Mouse (Mus musculus): ENCODE data around the gene Urah. TPM values are rescaled to one million over a fixed set of nuclear protein-coding genes. Genes with fewer than 3 reads are reported as not detected.

Gene Urah
- polyA plus RNA-seq, 1 experiment from 2014 or later = 3.2 TPM

DNA sequence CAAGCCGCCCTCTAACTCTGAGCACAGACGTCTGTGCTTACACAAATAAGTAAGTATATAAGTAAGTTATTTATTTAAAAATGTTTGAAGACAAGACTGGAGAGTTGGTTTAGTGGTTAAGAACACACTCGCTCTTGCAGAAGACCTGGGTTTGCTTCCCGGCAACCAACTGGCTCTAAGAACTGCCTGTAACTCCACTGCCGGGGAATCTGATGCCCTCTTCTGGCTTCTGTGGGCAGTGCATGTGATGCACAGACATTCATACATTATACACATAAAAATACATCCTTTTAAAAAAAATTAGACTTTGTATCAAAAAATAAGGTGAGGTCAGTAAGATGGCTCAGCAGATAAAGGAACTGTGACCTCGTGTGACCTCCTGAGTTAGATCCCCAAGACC, 24.3 kb upstream of the Urah start:
- Histone ChIP-seq H3K4me3 (ENCODE audit: low read depth, low read length) (no peak overlapping the region), H3K9ac (ENCODE audit: low read length) (no peak overlapping the region), H3K4me1 (replicated peaks; ENCODE audit: control insufficient read depth, insufficient read depth, low read length) (no peaks in the 10 kb centered on the region), H3K9me3 (ENCODE audit: control insufficient read depth, low read length) (no peaks in the 10 kb centered on the region), H3K27ac (ENCODE audit: low read depth) (no peak overlapping the region), H3K4me2 (ENCODE audit: low read length) (no peak overlapping the region), H3K36me3 (ENCODE audit: control insufficient read depth, insufficient read depth, low read length) (peaks cover 6% of the 10 kb centered on the region; the same call in 1 of the 2 replicates), H3K27me3 (replicated peaks; ENCODE audit: control insufficient read depth, insufficient read depth, low read length) (no peaks in the 10 kb centered on the region)
- ATAC-seq (replicated peaks; ENCODE audit: low FRiP score, low TSS enrichment, low read depth) (no peak), DNase-seq (ENCODE audit: low spot score) (peak; percentile 49)
- WGBS = 89% methylated on average over 6 of the region's 6 CpGs

DNA sequence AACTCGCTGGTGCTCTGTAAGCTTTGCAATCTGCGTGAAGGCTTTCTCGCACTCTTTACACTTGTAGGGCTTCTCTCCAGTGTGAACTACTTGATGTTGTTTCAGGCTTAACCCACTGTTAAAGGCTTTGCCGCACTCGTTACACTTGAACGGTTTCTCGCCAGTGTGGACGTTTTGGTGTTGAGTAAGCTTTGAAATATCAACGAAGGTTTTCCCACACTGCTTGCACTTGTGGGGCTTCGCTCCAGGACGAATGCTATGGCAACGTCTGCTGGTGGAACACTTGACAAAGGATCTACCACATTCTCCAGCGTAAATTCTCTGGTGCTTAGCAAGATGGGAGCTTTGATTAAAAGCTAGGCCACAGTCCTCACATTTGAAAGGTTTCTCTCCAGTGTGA, 23.1 kb upstream of the Urah start:
- no peak overlapping the region for H3K9ac ChIP-seq (ENCODE audit: low read length)
- 91% methylated on average over 13 of the region's 13 CpGs for WGBS
- DNase-seq (ENCODE audit: low spot score) = peak; percentile 42
- H3K4me1 ChIP-seq (replicated peaks; ENCODE audit: control insufficient read depth, insufficient read depth, low read length) = no peaks in the 10 kb centered on the region
- H3K27me3 ChIP-seq (replicated peaks; ENCODE audit: control insufficient read depth, insufficient read depth, low read length) = no peaks in the 10 kb centered on the region
- ATAC-seq (replicated peaks; ENCODE audit: low FRiP score, low TSS enrichment, low read depth) = no peak
- no peak overlapping the region for H3K4me2 ChIP-seq (ENCODE audit: low read length)
- H3K9me3 ChIP-seq (ENCODE audit: control insufficient read depth, low read length) = no peaks in the 10 kb centered on the region
- H3K4me3 ChIP-seq (ENCODE audit: low read depth, low read length) = no peak overlapping the region
- H3K36me3 ChIP-seq (ENCODE audit: control insufficient read depth, insufficient read depth, low read length) = peaks cover 6% of the 10 kb centered on the region; the same call in 1 of the 2 replicates
- no peak overlapping the region for H3K27ac ChIP-seq (ENCODE audit: low read depth)

DNA sequence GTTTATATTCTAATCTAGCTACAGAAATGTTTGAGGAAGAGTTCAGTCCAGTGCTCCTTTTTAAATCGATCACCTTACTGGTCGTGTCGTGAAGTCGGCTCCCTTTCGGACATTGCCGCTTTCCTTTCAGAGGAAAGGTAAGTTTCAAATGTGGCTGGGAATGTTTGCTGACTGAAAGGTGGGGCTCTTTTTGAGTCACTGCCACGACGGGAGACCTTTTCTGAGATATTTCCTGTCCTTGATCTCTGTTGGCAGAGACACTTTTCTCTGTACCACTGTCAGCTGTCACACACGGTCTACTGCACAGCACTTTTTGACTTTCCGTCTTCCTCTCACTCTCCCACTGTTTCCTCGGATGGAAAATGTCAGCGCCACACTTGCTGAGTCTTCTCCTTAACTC, 22.0 kb upstream of the Urah start:
- no peaks in the 10 kb centered on the region for H3K9me3 ChIP-seq (ENCODE audit: control insufficient read depth, low read length)
- DNase-seq (ENCODE audit: low spot score) (peak; percentile 18), ATAC-seq (replicated peaks; ENCODE audit: low FRiP score, low TSS enrichment, low read depth) (no peak)
- H3K4me3 ChIP-seq (ENCODE audit: low read depth, low read length) = no peak overlapping the region
- no peak overlapping the region for H3K4me2 ChIP-seq (ENCODE audit: low read length)
- H3K4me1 ChIP-seq (replicated peaks; ENCODE audit: control insufficient read depth, insufficient read depth, low read length) = no peaks in the 10 kb centered on the region
- peaks cover 6% of the 10 kb centered on the region; the same call in 1 of the 2 replicates for H3K36me3 ChIP-seq (ENCODE audit: control insufficient read depth, insufficient read depth, low read length)
- no peak overlapping the region for H3K9ac ChIP-seq (ENCODE audit: low read length)
- H3K27ac ChIP-seq (ENCODE audit: low read depth) = no peak overlapping the region
- 86% methylated on average over 12 of the region's 12 CpGs for WGBS
- no peaks in the 10 kb centered on the region for H3K27me3 ChIP-seq (replicated peaks; ENCODE audit: control insufficient read depth, insufficient read depth, low read length)

GRCm38 (mm10) chr7:140820173-140820572, 14.6 kb upstream of the Urah start:
- Histone ChIP-seq H3K9me3 (ENCODE audit: control insufficient read depth, low read length) (no peaks in the 10 kb centered on the region), H3K4me1 (replicated peaks; ENCODE audit: control insufficient read depth, insufficient read depth, low read length) (0 out of 2 replicates have a peak, but pooled peaks cover 3% of the 10 kb centered on the region), H3K9ac (ENCODE audit: low read length) (no peak overlapping the region), H3K4me2 (ENCODE audit: low read length) (no peak overlapping the region), H3K4me3 (ENCODE audit: low read depth, low read length) (no peak overlapping the region), H3K36me3 (ENCODE audit: control insufficient read depth, insufficient read depth, low read length) (no peaks in the 10 kb centered on the region), H3K27me3 (replicated peaks; ENCODE audit: control insufficient read depth, insufficient read depth, low read length) (no peaks in the 10 kb centered on the region), H3K27ac (ENCODE audit: low read depth) (no peak overlapping the region)
- ATAC-seq (replicated peaks; ENCODE audit: low FRiP score, low TSS enrichment, low read depth) (no peak), DNase-seq (ENCODE audit: low spot score) (peak; percentile 39)
- 68% methylated on average over 4 of the region's 4 CpGs for WGBS

- Histone ChIP-seq H3K9me3 (ENCODE audit: control insufficient read depth, low read length) (no peaks in the 10 kb centered on the region), H3K9ac (ENCODE audit: low read length) (no peak overlapping the region), H3K27ac (ENCODE audit: low read depth) (no peak overlapping the region), H3K36me3 (ENCODE audit: control insufficient read depth, insufficient read depth, low read length) (no peaks in the 10 kb centered on the region), H3K4me2 (ENCODE audit: low read length) (peak overlapping the region; percentile 63), H3K4me3 (ENCODE audit: low read depth, low read length) (peak overlapping the region; percentile 37), H3K4me1 (replicated peaks; ENCODE audit: control insufficient read depth, insufficient read depth, low read length) (0 out of 2 replicates have a peak, but pooled peaks cover 3% of the 10 kb centered on the region), H3K27me3 (replicated peaks; ENCODE audit: control insufficient read depth, insufficient read depth, low read length) (no peaks in the 10 kb centered on the region)
- no peak for DNase-seq (ENCODE audit: low spot score)
- 55% methylated on average over 5 of the region's 5 CpGs for WGBS
- peak; percentile 18; the same call in 1 of the 2 replicates for ATAC-seq (replicated peaks; ENCODE audit: low FRiP score, low TSS enrichment, low read depth)
Observed at GRCm38 (mm10) chr7:140821305-140821652, 13.5 kb upstream of the Urah start.

DNA sequence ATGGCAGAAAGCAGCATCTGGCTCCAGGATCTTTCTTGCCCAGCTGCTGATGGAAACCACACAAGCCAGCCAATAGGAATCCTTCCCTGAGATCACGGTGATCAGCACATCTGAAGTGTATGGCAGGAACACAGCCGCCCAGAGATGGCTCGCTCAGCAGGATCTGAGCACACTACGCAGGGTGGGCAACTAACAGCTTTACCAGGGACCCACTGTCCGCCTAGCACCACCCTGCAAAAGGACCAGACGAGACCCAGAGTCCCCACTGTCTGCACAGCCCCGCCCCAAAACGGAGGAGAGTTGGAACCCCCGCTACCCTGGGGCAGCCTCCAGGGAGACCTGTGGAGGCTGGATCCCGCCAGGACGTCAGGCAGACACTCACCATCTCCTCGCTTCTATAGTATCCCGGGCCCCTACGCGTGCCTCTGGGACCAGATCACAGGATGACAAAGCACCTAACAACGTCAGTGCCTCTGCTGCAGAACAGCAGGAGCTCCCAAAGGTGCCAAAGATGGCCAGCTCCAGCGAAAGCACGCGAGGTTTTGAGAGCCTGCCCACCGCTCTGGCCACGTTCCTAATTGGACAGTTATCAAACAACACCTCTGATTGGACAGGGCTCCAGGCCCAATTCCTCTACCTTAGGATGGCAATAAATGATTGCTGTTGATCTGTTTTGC, 13.0 kb upstream of the Urah start, which contains the start of gene Zfp941:
TSS of gene Zfp941 (minus strand) at position 526 of the 677 bp plus-strand sequence.
- ATAC-seq (replicated peaks; ENCODE audit: low FRiP score, low TSS enrichment, low read depth) (peak; percentile 82), DNase-seq (ENCODE audit: low spot score) (peak; percentile 72)
- Histone ChIP-seq H3K4me3 (ENCODE audit: low read depth, low read length) (peak within 1 kb of the TSS; percentile 37), H3K9ac (ENCODE audit: low read length) (peak within 1 kb of the TSS; percentile 41), H3K36me3 (ENCODE audit: control insufficient read depth, insufficient read depth, low read length) (no peaks in the 10 kb centered on the region), H3K27ac (ENCODE audit: low read depth) (no peak within 1 kb of the TSS), H3K9me3 (ENCODE audit: control insufficient read depth, low read length) (no peaks in the 10 kb centered on the region), H3K4me2 (ENCODE audit: low read length) (peak within 1 kb of the TSS; percentile 63), H3K4me1 (replicated peaks; ENCODE audit: control insufficient read depth, insufficient read depth, low read length) (0 out of 2 replicates have a peak, but pooled peaks cover 3% of the 10 kb centered on the region), H3K27me3 (replicated peaks; ENCODE audit: control insufficient read depth, insufficient read depth, low read length) (no peaks in the 10 kb centered on the region)
- WGBS = 3% methylated on average over 21 of the region's 21 CpGs

DNA sequence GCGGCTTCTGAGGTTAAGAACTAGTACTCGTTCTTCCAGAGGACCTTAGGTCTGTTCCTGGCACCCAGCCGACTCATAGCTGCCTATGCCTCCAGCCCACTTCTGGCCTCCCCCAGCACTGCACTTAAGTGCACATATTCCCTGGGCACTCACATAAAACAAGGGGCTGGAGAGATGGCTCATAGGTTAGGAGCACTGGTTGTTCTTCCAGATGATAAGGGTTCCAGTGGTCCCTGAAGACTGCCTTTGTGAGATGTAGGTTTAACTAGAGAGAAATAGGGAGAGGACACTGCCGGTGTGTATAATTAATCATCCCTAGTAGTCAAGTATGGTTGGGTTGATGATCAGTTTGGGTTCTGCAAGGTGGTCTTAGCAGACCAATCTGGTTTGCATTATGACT, 12.1 kb upstream of the Urah start:
- DNase-seq (ENCODE audit: low spot score) (no peak), ATAC-seq (replicated peaks; ENCODE audit: low FRiP score, low TSS enrichment, low read depth) (no peak)
- Histone ChIP-seq H3K4me2 (ENCODE audit: low read length) (no peak overlapping the region), H3K4me1 (replicated peaks; ENCODE audit: control insufficient read depth, insufficient read depth, low read length) (0 out of 2 replicates have a peak, but pooled peaks cover 3% of the 10 kb centered on the region), H3K27me3 (replicated peaks; ENCODE audit: control insufficient read depth, insufficient read depth, low read length) (no peaks in the 10 kb centered on the region), H3K9me3 (ENCODE audit: control insufficient read depth, low read length) (no peaks in the 10 kb centered on the region), H3K36me3 (ENCODE audit: control insufficient read depth, insufficient read depth, low read length) (no peaks in the 10 kb centered on the region), H3K4me3 (ENCODE audit: low read depth, low read length) (no peak overlapping the region), H3K27ac (ENCODE audit: low read depth) (no peak overlapping the region), H3K9ac (ENCODE audit: low read length) (no peak overlapping the region)
- 94% methylated on average over 4 of the region's 4 CpGs for WGBS

- H3K27ac ChIP-seq (ENCODE audit: low read depth) = no peak overlapping the region
Observed at GRCm38 (mm10) chr7:140828171-140828881, 6.5 kb upstream of the Urah start.

More at GRCm38 (mm10) chr7:140828171-140828881, 6.5 kb upstream of the Urah start:
- Histone ChIP-seq H3K36me3 (ENCODE audit: control insufficient read depth, insufficient read depth, low read length) (no peaks in the 10 kb centered on the region), H3K4me3 (ENCODE audit: low read depth, low read length) (no peak overlapping the region), H3K9me3 (ENCODE audit: control insufficient read depth, low read length) (no peaks in the 10 kb centered on the region), H3K4me2 (ENCODE audit: low read length) (no peak overlapping the region), H3K4me1 (replicated peaks; ENCODE audit: control insufficient read depth, insufficient read depth, low read length) (no peaks in the 10 kb centered on the region), H3K9ac (ENCODE audit: low read length) (no peak overlapping the region), H3K27me3 (replicated peaks; ENCODE audit: control insufficient read depth, insufficient read depth, low read length) (no peaks in the 10 kb centered on the region)
- no peak for DNase-seq (ENCODE audit: low spot score)
- WGBS = 31% methylated on average over 8 of the region's 8 CpGs
- peak; percentile 53; the same call in 1 of the 2 replicates for ATAC-seq (replicated peaks; ENCODE audit: low FRiP score, low TSS enrichment, low read depth)

Measured in intestine, embryonic 14.5 days (tissue).